Mouse (Mus musculus) heart, postnatal 10 days (tissue): Measurements from ENCODE around the gene Fut1. TPM values are rescaled to one million over a fixed set of nuclear protein-coding genes. Genes with fewer than 3 reads are reported as not detected.

Source experiments
- DNase-seq, 2 experiments: peaks; one replicate each; pipeline ENCODE4 v3.0.0; 2021
- intact Hi-C: fragments of 180-260 bp; cut with DNase I; formaldehyde crosslinking; loops from one replicate; pipeline ENCODE4 v1.15.1; 2025
- total RNA-seq, 2 experiments: library from RNA; stranded (reverse); gene quantifications; 2 replicates each; pipeline ENCODE4 v1.2.3; 2021

Fut1 gene
- total RNA-seq, result not detected

- intact Hi-C loops, result no loop called here
- DNase-seq, result no peak
These were observed at the start of gene Fut1 for GRCm38 (mm10) chr7:45617042-45617695. Gene Fut1 (plus strand): TSS chr7:45617289.

- peak; percentile 93 for DNase-seq
- intact Hi-C loops, result no loop called here
These were observed 49.1 kb upstream of the Fut1 start for GRCm38 (mm10) chr7:45567780-45568516.

GRCm38 (mm10) chr7:45568601-45569473 is 48.3 kb upstream of the Fut1 start:
- no peak for DNase-seq
- intact Hi-C loops, result no loop called here

DNA sequence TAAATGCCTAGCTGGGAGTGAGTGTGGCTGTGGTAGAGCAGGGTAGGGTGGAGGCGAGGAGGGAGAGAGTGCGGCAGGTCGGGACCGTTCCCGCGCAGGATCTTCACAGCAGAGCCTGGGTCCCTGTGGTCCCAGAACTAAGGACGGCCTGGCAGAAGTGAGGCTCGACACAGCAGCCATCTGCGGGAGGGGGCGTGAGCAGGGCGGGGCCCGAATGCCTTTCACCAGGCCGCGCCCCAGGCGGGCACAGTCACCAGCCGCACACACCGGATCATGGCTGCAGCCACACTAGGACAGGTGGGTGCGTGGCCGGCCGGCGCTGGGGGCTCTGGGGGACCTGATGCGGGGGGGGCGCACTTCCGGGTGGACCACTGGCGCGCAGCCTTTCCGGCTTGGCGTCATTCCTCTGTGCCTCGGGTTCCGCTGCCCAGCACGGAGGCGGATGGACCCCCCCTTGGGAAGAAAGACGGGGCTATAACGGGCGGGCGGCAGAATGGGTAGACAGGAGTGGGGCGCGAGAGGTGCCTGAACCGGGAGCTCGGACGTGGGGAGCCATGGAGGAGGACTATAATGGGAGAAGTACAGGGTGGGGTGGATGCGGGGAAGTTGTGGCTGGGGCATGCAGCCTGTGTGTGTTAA is 46.9 kb upstream of the Fut1 start, which contains the start of gene Bcat2:
Bcat2 (plus strand) TSS at position 51 of the 639 bp plus-strand sequence.
- intact Hi-C loops, result loop anchor here (2.0 kb wide), 1 partner anchor 19 kb away; no protein-coding TSS in a partner anchor
- peak; percentile 80 to 82 for DNase-seq

GRCm38 (mm10) chr7:45571966-45572365 is 45.1 kb upstream of the Fut1 start:
- no peak for DNase-seq
- intact Hi-C loops, result loop anchor here (2.0 kb wide), 1 partner anchor 17 kb away; no protein-coding TSS in a partner anchor

DNA sequence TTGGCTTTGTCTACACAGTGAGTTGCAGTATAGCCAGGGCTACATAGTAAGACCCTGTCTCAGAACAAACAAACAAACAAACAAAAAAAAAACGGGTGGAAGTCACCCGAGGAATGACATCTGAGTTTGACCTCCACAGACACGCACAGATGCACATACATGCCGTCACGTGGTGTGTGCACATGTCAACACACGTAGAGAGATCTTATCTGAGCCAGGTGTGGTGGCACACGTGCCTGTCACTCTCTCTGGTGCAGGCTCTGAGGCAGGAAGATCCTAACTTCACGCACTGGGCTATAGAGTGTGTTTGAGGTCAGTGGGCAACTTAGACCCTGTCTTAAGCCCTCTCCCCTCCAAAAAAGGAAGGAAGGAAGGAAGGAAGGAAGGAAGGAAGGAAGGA is 43.1 kb upstream of the Fut1 start:
- no peak for DNase-seq
- intact Hi-C loops, result no loop called here

GRCm38 (mm10) chr7:45574472-45575379 is 42.4 kb upstream of the Fut1 start:
- intact Hi-C loops, result no loop called here
- peak in 1 of 2 experiments; percentile 23 for DNase-seq

DNA sequence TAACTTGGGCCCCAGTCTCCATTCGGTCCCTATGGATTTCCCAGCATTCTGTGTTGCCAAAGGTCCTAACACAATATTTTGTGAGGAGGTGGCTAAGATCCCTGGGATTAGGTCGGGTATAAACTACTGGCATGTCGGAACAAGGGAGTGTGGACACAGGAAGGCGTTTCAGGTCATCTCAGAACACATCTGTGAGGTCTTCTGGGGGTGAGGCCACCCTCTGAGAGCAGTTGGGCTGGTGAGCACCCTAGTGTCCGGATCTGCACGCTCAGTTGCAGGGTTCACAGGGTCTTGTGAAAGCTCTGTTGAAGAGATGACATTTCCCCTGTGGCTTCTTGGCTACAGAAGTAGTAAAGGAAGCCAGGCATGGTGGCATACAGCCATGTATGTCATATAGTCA is 31.2 kb upstream of the Fut1 start:
- intact Hi-C loops, result no loop called here
- no peak for DNase-seq

GRCm38 (mm10) chr7:45587631-45588592 is 29.2 kb upstream of the Fut1 start:
- intact Hi-C loops, result loop anchor here (2.0 kb wide), 1 partner anchor 17 kb away; the partner anchor contains the start of gene Bcat2

DNA sequence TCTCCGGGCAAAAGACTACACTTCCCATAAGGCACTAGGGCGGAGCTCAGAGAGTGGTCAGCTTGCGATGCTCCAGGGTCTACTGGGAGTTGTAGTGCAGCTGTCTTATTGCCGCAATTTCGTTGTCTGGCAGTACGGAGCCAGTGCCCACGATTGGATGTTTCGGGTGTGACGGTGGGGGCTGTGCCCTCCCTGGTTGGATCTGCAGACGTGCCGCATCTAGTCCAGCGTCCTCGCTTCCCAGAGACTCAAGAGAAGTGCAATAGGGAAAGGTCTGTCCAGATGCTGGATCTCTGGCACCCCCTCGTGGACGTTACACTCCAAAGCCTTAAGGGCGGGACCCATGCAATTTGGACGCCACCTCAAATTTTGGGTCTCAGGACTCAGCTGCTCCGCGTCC is 27.9 kb upstream of the Fut1 start:
- DNase-seq, result peak; percentile 96 to 97
- intact Hi-C loops, result loop anchor here (2.0 kb wide), 1 partner anchor 18 kb away; the partner anchor contains the start of gene Bcat2

More at GRCm38 (mm10) chr7:45587631-45588592, 29.2 kb upstream of the Fut1 start:
- no peak for DNase-seq

DNA sequence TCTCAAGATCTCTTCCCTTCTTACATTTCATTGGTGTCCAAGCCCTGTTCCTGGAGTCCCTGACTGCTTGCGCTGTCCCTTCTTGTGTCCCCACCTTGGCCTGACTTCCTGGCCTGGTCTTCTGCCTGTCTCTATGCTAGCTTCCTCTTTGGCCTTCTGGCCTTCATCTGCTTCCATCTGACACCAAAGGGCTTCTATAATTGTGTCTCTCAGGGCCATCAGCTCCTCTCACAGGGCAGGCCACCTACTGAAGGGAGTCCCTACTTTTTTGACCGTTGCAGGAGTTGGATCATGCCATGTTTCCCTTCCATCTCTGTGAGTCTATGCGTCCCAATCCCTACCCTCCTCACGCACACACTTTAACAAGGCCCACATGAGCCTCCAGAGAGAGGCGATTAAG is 27.2 kb upstream of the Fut1 start:
- intact Hi-C loops, result loop anchor here (1.0 to 2.0 kb wide), 2 partner anchors 19 to 34 kb away; partner anchors contain the start of gene Bcat2
- no peak for DNase-seq

DNA sequence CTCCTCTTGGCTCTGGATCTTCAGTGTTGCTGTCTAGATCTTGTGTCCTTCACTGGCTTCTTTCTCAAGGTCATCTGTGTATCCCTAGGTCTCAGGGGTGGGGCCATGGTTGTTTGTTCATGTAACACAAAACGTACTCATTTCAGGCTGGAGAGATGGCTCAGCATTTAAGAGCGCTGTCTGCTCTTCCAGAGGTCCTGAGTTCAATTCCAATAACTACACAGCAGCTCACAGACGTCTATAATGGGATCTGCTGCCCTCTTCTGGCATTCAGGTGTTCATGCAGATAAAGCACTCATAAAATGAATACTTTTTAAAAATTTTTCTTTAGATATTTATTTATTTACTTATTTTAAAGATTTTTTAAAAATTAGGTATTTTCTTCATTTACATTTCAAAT is 26.2 kb upstream of the Fut1 start:
- no peak for DNase-seq
- intact Hi-C loops, result loop anchor here (1.0 kb wide), 1 partner anchor 35 kb away; no protein-coding TSS in a partner anchor

GRCm38 (mm10) chr7:45591880-45592279 is 25.2 kb upstream of the Fut1 start:
- intact Hi-C loops, result no loop called here
- no peak for DNase-seq

GRCm38 (mm10) chr7:45593118-45593815 is 23.8 kb upstream of the Fut1 start:
- intact Hi-C loops, result loop anchor here (1.0 kb wide), 1 partner anchor 89 kb away; no protein-coding TSS in a partner anchor
- peak; percentile 79 to 85 for DNase-seq

- intact Hi-C loops, result loop anchor here (2.0 kb wide), 1 partner anchor 30 kb away; no protein-coding TSS in a partner anchor
- DNase-seq, result no peak
These were observed 21.9 kb upstream of the Fut1 start for GRCm38 (mm10) chr7:45595176-45595575.

- intact Hi-C loops, result no loop called here
- no peak for DNase-seq
These were observed 21.0 kb upstream of the Fut1 start for GRCm38 (mm10) chr7:45596107-45596506.

- intact Hi-C loops, result no loop called here
- no peak for DNase-seq
These were observed 20.1 kb upstream of the Fut1 start for GRCm38 (mm10) chr7:45597013-45597412.
